Comparison of ENCODE assay signal across 8 mouse cellular contexts in the genomic region with DNA sequence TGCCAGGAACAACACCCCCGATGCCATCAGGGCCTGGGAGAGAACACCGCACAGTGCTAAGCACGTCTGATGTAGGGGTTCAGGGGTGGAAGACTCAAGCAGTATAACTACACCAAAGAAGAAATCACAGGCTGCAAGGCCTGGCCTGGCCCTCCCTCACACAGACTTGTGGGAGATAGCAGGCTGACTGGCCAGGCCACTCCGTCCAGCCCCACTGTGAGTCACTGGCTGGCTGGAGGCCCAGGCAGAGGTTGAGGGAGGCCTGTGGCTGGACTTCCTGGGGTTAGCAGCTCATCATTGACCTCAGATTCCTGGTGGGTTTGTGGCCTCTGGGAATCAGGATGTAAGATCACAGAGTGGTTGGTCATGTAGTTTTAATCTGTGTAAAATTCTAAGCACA. TPM values are rescaled to one million over a fixed set of nuclear protein-coding genes. Genes with fewer than 3 reads are reported as not detected.
DNase-seq lines count a peak whose midpoint lies in the region; TF ChIP-seq lines count a peak whose summit lies in the region.

No protein-coding gene starts in this region.

- H3K4me3 ChIP-seq in embryonic facial prominence, embryonic 10.5 days: no peak overlapping the region
- no peak overlapping the region for H3K4me3 ChIP-seq in thymus, adult 2 months (ENCODE audit: control insufficient read depth, insufficient read depth, low read length)

- peak; percentile 54 for DNase-seq in left cerebral cortex, postnatal 4 days
- DNase-seq in left cerebral cortex, postnatal 36 days (ENCODE audit: low spot score in 2 of 2): no peak
- DNase-seq in embryonic facial prominence, embryonic 10.5 days (ENCODE audit: low spot score): no peak
- peak; percentile 92 to 97 for DNase-seq in heart, postnatal 14 days
- DNase-seq in lung, adult 18-20 months: peak; percentile 83 to 90
- peak; percentile 71 to 87 for DNase-seq in urinary bladder, adult 18-20 months (ENCODE audit: low spot score in 2 of 2)
- DNase-seq in thymus, adult 2 months: no peak
- DNase-seq in frontal cortex, postnatal 36 days (ENCODE audit: low spot score in 2 of 2): no peak

- no peak for TF ChIP-seq CTCF in thymus, adult 2 months (IDR thresholded peaks at IDR 0.05; ENCODE audit: borderline replicate concordance, control insufficient read depth, extremely low read depth, insufficient read depth, low read length, poor library complexity)

- H3K27ac ChIP-seq in embryonic facial prominence, embryonic 10.5 days (replicated peaks): peak overlapping the region; percentile 52; the same call in 1 of the 2 replicates
- no peak overlapping the region for H3K27ac ChIP-seq in thymus, adult 2 months (ENCODE audit: control insufficient read depth, insufficient read depth, low read length)

- H3K9me3 ChIP-seq in embryonic facial prominence, embryonic 10.5 days: no peaks in the 10 kb centered on the region

- H3K27me3 ChIP-seq in embryonic facial prominence, embryonic 10.5 days (replicated peaks; ENCODE audit: low read depth, poor library complexity, severe bottlenecking): no peaks in the 10 kb centered on the region
- no peaks in the 10 kb centered on the region for H3K27me3 ChIP-seq in thymus, adult 2 months (ENCODE audit: control insufficient read depth, insufficient read depth, low read length)

- peaks cover 47% of the 10 kb centered on the region for H3K4me1 ChIP-seq in embryonic facial prominence, embryonic 10.5 days
- no peaks in the 10 kb centered on the region for H3K4me1 ChIP-seq in thymus, adult 2 months (replicated peaks; ENCODE audit: control insufficient read depth, insufficient read depth, low read length)

- no peak for TF ChIP-seq POLR2A in thymus, adult 2 months (IDR thresholded peaks at IDR 0.05; ENCODE audit: control insufficient read depth, extremely low read depth, insufficient read depth, low read length, poor library complexity)

- H3K36me3 ChIP-seq in embryonic facial prominence, embryonic 10.5 days (replicated peaks): no peaks in the 10 kb centered on the region
- H3K36me3 ChIP-seq in thymus, adult 2 months (ENCODE audit: control insufficient read depth, insufficient read depth, low read length): no peaks in the 10 kb centered on the region

- WGBS in embryonic facial prominence, embryonic 10.5 days: 81% methylated on average over 4 of the region's 4 CpGs
- WGBS in thymus, adult 2 months: 86% methylated on average over 4 of the region's 4 CpGs

- intact Hi-C loops in left cerebral cortex, postnatal 4 days (cut with DNase I): no loop called here
- intact Hi-C loops in left cerebral cortex, postnatal 36 days (cut with DNase I): no loop called here
- intact Hi-C loops in heart, postnatal 14 days (cut with DNase I): loop anchor here (2.0 kb wide), 1 partner anchor 29 kb away; no protein-coding TSS in a partner anchor

RNA-seq across cellular contexts. Expression of a gene that starts 22.9 kb away (rescaled TPM):
- 10 to 100 TPM; 93.3 to 99.0 TPM for total RNA-seq in left cerebral cortex, postnatal 4 days (2021)
- total RNA-seq in left cerebral cortex, postnatal 36 days (2021): 10 to 100 TPM; 59.3 to 64.2 TPM
- polyA plus RNA-seq in embryonic facial prominence, embryonic 10.5 days (2016; fragmentation: Nextera tagmentation; extraction: Ambion mirVana): 70.6 and 74.1 TPM in 2 replicates
- 10 to 100 TPM; 81.7 to 89.8 TPM for total RNA-seq in heart, postnatal 14 days (2021)
- polyA plus RNA-seq in thymus, adult 2 months (2012; rRNA removed): 4.9 and 6.4 TPM in 2 replicates

RNA-seq across cellular contexts. Expression of a gene that starts 59.5 kb away (rescaled TPM):
- total RNA-seq in left cerebral cortex, postnatal 4 days (2021): 10 to 100 TPM; 65.7 to 78.6 TPM
- 100 to 1,000 TPM; 293 to 297 TPM for total RNA-seq in left cerebral cortex, postnatal 36 days (2021)
- polyA plus RNA-seq in embryonic facial prominence, embryonic 10.5 days (2016; fragmentation: Nextera tagmentation; extraction: Ambion mirVana): 3.9 and 5.8 TPM in 2 replicates
- 1 to 10 TPM in 1 of 2 experiments, under 1 TPM in 1; 0.54 to 1.7 TPM for total RNA-seq in heart, postnatal 14 days (2021)
- polyA plus RNA-seq in thymus, adult 2 months (2012; rRNA removed): 0.50 and 0.69 TPM in 2 replicates

Comparison
In these comparisons a context has a peak if more than half of its experiments do, and no peak if none do; other contexts are left out.
1. DNase-seq: peak in left cerebral cortex, postnatal 4 days (single experiment), heart, postnatal 14 days (2 of 2), lung, adult 18-20 months (2 of 2) and urinary bladder, adult 18-20 months (2 of 2); none in left cerebral cortex, postnatal 36 days (0 of 2), embryonic facial prominence, embryonic 10.5 days (single experiment), thymus, adult 2 months (single experiment) and frontal cortex, postnatal 36 days (0 of 2).
2. RNA of a gene that starts 59.5 kb away (total RNA-seq): 293 to 297 TPM in left cerebral cortex, postnatal 36 days and 65.7 to 78.6 TPM in left cerebral cortex, postnatal 4 days; 0.54 to 1.7 TPM in heart, postnatal 14 days; every median in the first group is over 10 times any median in the second.